Mouse (Mus musculus): ENCODE results near the gene Ldb2.

DNA sequence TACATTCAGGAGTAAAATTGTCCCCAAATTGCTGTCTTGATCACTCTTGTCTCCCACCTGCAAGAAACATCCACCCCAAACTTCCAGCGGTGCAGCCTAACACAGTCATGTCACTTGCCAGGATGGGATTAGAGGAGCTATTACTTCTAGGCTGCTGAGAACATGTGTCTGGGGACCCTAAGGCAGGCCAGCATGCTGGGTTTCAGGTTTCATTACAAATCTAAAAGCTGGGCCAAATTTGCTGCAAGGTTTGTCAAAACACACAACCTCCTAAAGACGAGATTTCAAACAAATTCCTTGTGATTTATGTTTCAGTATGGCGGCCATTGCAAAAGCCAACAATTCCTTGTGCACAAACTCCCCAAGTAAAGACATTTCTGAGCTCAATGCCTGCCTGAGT, 1.6 kb upstream of the Ldb2 start:
- TF ChIP-seq POLR2A (IDR thresholded peaks at IDR 0.05; ENCODE audit: insufficient read depth, low read depth, low read length), result no peak
- TF ChIP-seq EP300 (IDR thresholded peaks at IDR 0.05; ENCODE audit: insufficient read depth, low read depth, low read length), result no peak
